Mouse (Mus musculus) left cerebral cortex, adult 8-10 months (tissue): Measurements from ENCODE around the gene Dennd1c. TPM values are rescaled to one million over a fixed set of nuclear protein-coding genes. Genes with fewer than 3 reads are reported as not detected.

ENCODE experiments used
- DNase-seq, 2 experiments: peaks; one replicate each; pipeline ENCODE4 v3.0.0; 2022; ENCODE audit warnings: low spot score in 2 of 2
- total RNA-seq, 4 experiments: library from RNA; stranded (reverse); gene quantifications; 2 replicates each; pipeline ENCODE4 v1.2.4; 2022

Gene Dennd1c
- total RNA-seq, 4 experiments from 2014 or later = 1.1 to 3.9 (median 2.5) TPM

DNA sequence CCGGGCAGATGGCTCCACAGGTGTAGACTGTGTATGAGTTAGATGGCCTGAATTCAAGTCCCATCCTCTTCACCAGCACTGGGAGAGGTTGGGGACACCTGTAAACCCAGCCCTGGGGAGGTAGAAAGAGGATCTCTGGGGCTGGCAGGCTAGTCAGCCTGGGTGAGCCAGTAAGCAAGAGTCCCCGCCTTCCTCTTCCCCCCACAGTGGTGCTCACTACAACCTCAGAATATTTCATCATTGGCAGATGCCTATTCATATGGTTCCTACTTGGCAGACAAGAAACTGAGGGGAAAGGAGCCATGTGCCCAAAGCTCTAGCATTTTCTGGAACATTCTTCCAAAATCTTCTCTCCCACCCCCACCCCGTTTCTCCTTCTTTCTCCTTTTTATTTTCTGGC lies 29.5 kb downstream of the Dennd1c start:
- DNase-seq = no peak

DNA sequence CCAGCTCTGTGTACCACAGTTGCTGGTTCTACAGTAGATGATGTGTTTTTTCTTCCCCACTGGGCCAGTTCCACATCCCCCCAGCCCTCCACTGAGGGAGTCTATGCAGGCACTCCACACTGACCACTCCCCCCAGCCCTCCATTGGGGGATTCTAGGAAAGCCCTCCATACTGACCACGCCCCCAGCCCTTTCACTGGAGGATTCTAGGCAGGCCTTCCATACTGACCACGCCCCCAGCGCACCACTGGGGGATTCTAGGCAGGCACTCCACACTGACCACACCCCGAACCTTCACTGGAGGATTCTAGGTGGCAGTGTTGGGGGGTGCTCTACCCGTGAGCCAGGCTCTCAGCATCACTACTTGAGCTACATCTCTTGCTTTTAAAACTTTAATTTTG lies 30.9 kb downstream of the Dennd1c start:
- no peak for DNase-seq

DNA sequence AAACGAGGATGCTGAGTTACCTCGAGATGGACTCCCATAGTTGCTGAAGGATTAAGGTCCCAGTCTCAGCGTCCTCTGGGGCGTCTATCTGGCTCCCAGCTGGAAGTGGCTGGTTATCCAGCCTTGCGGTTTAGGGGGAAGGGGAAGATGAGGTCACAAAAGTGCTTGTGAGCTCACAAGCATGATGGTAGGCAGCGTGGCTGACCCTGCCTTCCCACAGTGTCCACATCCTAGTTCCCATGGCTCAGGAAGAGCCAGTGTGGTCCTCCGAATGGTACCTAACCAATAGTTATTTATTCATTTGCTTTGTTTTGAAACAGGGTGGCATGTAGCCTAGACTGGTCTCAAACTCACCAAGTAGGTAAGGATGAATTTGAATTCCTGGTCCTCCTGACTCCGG lies 36.8 kb downstream of the Dennd1c start, which contains the start of gene Slc25a41:
Gene Slc25a41 (minus strand): TSS at position 101 of the 400 bp plus-strand sequence.
- no peak for DNase-seq

DNA sequence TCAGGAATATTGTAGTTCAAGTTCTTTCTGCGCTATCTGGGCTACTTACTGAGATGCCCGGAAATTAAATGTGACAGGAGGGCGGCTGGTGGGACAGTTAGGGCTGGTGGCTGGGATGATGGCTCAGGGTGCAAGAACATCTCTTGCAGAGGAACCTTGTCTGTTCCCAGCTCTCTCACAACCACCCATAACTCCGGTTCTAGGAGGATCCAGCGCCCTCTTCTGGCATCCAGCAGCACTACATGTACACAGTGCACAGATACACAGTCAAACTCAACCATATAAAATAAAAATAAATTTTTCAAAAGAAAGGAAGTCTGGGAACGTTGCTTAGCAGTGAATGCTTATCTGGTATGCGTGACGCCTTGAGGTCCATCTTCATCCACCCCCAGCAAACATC lies 39.3 kb downstream of the Dennd1c start:
- DNase-seq = no peak

DNA sequence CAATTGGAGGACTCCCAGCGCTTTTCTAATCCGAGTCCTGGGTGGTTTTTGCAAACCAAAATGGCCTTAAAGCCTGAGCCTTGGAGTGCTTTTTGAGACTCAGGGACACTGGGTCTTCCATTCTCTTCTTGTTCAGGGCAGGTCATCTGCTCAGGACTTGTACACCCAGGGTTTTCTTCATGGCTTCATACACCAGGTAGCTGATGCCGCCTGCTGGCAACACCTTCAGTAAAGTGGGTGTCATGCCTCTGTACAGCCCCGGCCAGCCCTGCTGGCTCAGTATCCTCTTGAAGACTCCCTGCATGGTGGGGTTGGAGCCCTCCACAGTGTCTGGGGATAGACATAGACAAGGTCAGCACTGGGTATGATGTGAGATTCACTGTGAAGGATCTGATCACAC lies 45.5 kb downstream of the Dennd1c start:
- no peak for DNase-seq

DNA sequence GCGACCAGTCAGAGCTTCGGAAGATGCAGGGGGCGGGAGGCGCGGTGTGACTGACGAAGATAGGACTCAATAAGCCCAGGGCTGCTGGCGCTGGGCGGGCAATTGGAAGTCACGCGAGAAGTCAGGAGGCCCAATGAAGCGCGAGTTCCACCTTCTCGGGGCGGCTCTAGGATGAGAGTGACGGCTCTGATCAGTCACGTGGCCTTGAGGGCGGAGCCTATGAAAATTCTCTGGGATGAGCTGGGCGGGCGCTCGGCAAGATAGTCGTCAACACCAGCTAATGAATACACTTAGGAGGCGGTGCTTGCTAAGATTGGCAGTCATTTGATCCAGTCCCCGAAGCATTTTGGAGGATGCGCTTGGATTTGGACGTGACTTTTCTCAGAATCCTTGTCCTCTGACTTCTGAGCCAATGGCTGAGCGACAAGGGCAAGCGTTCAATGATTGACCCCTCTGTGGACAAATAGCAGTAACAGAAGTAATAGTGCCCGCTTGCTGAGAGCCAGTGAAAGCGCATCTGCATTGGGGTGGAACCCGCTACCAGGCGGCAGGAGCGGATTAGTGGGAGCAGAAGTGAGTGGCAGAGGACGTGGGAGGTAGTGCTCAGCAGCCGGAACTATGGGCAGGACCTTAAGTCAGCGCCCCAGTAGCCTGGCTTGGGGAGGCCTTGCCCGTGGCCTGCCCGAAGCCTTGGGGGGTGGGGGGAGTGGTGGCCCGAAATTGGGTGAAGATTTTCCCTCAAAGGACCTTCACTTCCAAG lies 46.5 kb downstream of the Dennd1c start:
- DNase-seq = peak; percentile 96 to 100

DNA sequence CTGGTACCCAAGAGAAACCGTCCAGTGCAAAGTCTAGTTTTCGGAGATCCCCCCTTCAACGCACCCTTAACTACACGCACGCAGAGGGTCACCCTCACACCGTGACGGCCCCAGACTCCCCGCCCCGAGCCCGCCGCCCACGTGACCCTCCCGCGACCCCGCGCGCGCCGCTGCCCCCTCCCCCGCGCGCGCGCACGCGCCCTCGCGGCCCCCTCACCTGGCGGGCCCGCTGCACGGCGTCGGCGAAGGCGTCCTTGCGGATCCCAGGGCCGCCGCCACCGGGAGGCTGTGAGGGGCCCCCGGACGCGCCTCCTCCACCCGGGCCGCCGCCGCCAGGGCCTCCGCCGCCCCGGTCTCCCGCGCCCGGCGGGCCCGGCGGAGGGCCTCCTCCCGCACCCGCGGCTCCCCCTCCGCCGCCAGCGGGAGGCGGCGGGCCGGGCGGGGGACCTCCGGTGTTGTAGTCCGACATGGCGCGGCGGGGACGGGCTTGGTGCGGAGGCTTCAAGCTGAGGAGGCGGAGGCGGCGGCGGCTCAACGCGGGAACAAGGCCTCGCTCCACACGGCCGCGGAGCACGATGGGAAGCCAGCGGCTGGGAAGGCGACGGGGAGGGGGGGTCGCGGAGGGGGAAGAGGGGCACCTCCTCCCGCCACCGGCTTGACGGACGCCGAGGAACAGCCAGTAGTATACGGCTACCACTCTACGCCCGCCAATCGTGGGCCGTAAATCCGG lies 47.2 kb downstream of the Dennd1c start, which contains the start of gene Khsrp:
Gene Khsrp (minus strand): TSS at position 592 of the 730 bp plus-strand sequence.
- peak in 1 of 2 experiments; percentile 31 for DNase-seq

DNA sequence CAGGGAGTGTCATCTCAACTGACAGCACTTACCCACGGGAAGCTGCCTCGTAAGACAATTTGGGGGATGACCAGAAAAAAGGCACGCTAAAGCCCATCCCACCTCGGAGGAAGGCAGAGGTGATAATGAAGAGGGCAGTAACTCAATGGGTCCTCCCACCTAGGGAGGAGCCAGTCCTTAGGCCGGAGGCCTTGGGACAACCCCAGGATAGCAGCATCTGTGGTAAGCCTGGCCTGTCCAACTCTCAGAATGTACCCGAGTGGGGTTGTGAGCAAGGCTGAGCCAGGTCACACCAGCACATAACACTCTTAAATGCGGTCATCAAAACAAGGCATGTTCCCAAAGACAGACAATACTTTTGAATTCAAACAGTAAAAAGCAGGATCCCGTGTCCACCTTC lies 48.6 kb downstream of the Dennd1c start:
- DNase-seq = no peak

DNA sequence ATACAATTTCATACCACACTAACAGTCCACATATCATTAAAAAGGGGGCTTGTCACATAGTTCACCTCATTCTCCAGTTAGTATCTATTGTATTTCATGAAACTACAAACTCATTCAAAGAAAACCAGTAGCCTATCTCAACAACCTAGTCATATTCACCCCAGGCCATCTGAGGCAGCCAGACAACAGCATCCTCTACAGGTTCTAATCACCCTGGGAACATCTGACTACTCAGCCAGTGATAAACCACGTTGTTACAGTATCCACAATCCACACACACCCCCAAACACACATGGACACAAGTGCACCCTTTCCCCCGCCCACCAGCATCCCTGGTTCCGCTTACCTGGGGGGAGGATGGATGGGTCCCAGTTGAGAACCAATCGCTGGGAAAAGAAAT lies 50.8 kb downstream of the Dennd1c start:
- no peak for DNase-seq

DNA sequence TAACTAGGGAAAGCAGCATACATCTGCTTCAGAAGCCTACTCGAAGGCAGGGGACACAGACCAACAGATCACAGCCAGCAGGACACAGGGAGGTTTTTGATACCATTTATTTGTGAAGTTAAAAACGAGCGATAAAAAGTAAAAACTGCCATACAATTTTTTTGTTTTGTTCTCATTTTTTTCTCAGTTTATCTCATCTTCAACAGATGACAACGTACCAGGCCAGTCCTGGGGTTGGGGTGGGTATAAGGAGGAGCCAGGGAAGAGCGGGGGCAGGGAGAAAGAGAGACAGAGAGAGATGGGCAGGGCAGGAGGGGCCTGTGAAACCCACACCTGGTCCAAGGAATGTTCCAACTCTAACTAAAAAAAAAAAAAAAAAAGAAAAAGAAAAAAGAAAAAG lies 57.4 kb downstream of the Dennd1c start:
- no peak for DNase-seq

DNA sequence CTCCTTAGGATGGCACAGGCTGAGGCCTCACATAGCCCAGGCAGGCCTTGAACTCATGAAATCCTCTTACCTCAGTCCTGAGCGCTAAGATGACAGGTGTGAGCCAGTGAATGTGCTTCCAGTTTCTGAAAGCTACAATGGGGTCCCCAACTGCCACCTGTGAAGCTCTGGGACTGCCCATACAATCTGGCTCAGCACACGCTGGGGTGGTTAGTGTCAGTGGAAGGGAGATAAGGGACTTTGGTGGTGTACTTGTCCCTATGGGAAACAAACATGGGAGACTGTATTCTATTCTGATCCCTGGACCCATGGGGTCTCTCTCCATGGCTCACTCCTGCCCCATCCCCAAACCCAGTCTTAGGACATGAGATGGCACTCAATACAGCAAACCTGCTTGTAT lies 58.6 kb downstream of the Dennd1c start:
- no peak for DNase-seq

Other genes with a start within 250 kb of the Dennd1c start
- gene Rfx2, start 247.5 kb downstream of the Dennd1c start, total RNA-seq = 1 to 10 TPM; 2.1 to 4.1 (median 3.1) TPM
- not detected for gene Acsbg2, start 204.1 kb downstream of the Dennd1c start, total RNA-seq
- gene 1700061G19Rik, start 203.0 kb downstream of the Dennd1c start, total RNA-seq = under 1 TPM; 0.13 to 0.22 (median 0.17) TPM
- 10 to 100 TPM; 67.0 to 82.3 (median 70.8) TPM for gene Mllt1, start 143.1 kb downstream of the Dennd1c start, total RNA-seq
- gene Acer1, start 96.4 kb downstream of the Dennd1c start, total RNA-seq = not detected
- gene Clpp, start 88.2 kb downstream of the Dennd1c start, total RNA-seq = 10 to 100 TPM; 60.6 to 69.6 (median 65.4) TPM
- gene Alkbh7, start 81.2 kb downstream of the Dennd1c start, total RNA-seq = 10 to 100 TPM; 24.4 to 27.2 (median 26.1) TPM
- not detected for gene Pspn, start 78.5 kb downstream of the Dennd1c start, total RNA-seq
- gene Gtf2f1, start 67.2 kb downstream of the Dennd1c start, total RNA-seq = 10 to 100 TPM; 65.0 to 65.5 (median 65.2) TPM
- gene Gm17949, start 67.0 kb downstream of the Dennd1c start, total RNA-seq = under 1 TPM in 3 of 4 experiments, not detected in 1; 0.48 to 0.65 (median 0.53) TPM
- gene Khsrp, start 47.0 kb downstream of the Dennd1c start, total RNA-seq = 100 to 1,000 TPM; 101 to 104 (median 102) TPM
- gene Slc25a41, start 36.9 kb downstream of the Dennd1c start, total RNA-seq = under 1 TPM in 1 of 4 experiments, not detected in 3; 0.30 TPM
- 1 to 10 TPM in 3 of 4 experiments, under 1 TPM in 1; 0.51 to 2.6 (median 1.7) TPM for gene Crb3, start 19.4 kb downstream of the Dennd1c start, total RNA-seq
- gene Slc25a23, start 18.7 kb downstream of the Dennd1c start, total RNA-seq = 100 to 1,000 TPM; 313 to 347 (median 323) TPM
- 100 to 1,000 TPM; 607 to 698 (median 653) TPM for gene Tubb4a, start 9.3 kb upstream of the Dennd1c start, total RNA-seq
- gene Tnfsf9, start 26.8 kb upstream of the Dennd1c start, total RNA-seq = under 1 TPM; 0.39 to 0.84 (median 0.63) TPM
- under 1 TPM in 1 of 4 experiments, not detected in 3; 0.55 TPM for gene Cd70, start 71.3 kb upstream of the Dennd1c start, total RNA-seq
- gene Tnfsf14, start 115.7 kb upstream of the Dennd1c start, total RNA-seq = not detected
- 1 to 10 TPM in 3 of 4 experiments, under 1 TPM in 1; 0.94 to 3.9 (median 1.3) TPM for gene C3, start 149.6 kb upstream of the Dennd1c start, total RNA-seq
- gene Gpr108, start 169.9 kb upstream of the Dennd1c start, total RNA-seq = 10 to 100 TPM; 26.5 to 27.8 (median 27.5) TPM
- gene Trip10, start 170.9 kb upstream of the Dennd1c start, total RNA-seq = 1 to 10 TPM; 6.9 to 9.1 (median 8.1) TPM
- 1 to 10 TPM; 2.9 to 9.2 (median 5.0) TPM for gene Vav1, start 200.6 kb upstream of the Dennd1c start, total RNA-seq